Mouse (Mus musculus): ENCODE measurements at regions not wholly inside any gene's neighbourhood (a gene's known extent, or its start where the extent isn't known, plus 50 kb on each side); places are given as distances from the start of the nearest gene placed in this dataset.

DNA sequence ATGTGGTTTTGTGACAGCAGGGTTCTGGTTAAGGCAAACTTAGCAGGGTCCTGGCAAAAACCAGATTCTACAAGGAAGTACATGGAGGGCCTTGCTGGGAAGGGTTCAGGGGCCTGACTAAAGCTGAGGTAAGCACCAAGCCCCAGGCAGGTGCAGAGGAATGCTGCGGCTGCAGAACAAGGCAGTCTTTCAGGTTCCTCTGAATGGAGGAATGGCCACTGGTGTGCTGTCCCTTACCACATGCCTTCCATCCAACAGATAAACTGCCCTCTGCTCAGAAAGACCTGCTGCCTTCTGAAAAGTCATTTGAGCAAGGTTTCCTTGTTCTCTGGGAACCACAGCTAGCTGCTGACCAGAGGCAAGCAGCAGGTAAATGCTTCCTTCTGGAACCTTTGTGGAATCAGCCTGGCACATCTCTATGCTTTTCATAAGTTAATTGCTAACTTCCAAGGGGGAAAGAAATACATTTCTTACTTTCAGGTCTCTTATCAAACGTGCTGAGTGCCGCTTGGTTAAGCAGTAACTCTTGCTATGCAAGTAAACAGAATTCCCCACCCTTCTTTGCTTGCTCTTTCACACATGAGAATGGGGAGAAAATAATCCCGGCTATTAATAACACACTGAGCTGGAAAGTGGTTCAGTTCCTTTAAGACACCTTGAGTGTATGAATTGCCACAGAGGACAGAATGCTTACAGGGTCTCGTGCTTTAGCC is 105.5 kb downstream of the Fgf9 start:
- Histone ChIP-seq H3K27me3 (no peaks in the 10 kb centered on the region), H3K4me1 (0 out of 2 replicates have a peak, but pooled peaks cover 5% of the 10 kb centered on the region), H3K9ac (no peak overlapping the region), H3K27ac (no peak overlapping the region), H3K4me3 (no peak overlapping the region), H3K9me3 (0 out of 2 replicates have a peak, but pooled peaks cover 4% of the 10 kb centered on the region), H3K36me3 (no peaks in the 10 kb centered on the region), H3K4me2 (replicated peaks) (no peak overlapping the region)
- ATAC-seq (ENCODE audit: low FRiP score, low read depth): no peak
- 73% methylated on average over 5 of the region's 5 CpGs for WGBS

DNA sequence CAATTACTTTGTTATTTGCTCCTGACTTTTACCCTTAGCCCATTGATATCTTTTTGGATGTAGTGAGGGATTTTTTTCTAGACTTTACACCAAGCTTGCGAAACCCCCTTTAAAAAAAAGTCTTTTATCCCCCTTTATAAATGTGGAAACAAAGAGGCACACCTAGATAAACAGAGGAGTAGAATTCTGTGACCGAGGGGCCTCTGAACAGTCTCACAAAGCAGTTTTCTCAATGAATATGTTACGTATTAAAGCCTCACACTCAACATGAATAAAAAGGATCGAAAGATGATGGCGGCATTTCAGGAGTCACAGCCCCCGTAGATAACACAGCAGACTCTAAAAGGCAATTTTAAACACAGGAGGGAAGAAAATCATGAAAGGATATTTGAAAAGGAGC is 104.2 kb downstream of the Fgf9 start:
- H3K9me3 ChIP-seq: 0 out of 2 replicates have a peak, but pooled peaks cover 3% of the 10 kb centered on the region
- H3K9ac ChIP-seq: no peak overlapping the region
- no peak for ATAC-seq (ENCODE audit: low FRiP score, low read depth)
- H3K27ac ChIP-seq: no peak overlapping the region
- 0 out of 2 replicates have a peak, but pooled peaks cover 5% of the 10 kb centered on the region for H3K4me1 ChIP-seq
- H3K36me3 ChIP-seq: no peaks in the 10 kb centered on the region
- H3K27me3 ChIP-seq: no peaks in the 10 kb centered on the region
- 81% methylated on average over 6 of the region's 6 CpGs for WGBS
- H3K4me2 ChIP-seq (replicated peaks): no peak overlapping the region
- H3K4me3 ChIP-seq: no peak overlapping the region

DNA sequence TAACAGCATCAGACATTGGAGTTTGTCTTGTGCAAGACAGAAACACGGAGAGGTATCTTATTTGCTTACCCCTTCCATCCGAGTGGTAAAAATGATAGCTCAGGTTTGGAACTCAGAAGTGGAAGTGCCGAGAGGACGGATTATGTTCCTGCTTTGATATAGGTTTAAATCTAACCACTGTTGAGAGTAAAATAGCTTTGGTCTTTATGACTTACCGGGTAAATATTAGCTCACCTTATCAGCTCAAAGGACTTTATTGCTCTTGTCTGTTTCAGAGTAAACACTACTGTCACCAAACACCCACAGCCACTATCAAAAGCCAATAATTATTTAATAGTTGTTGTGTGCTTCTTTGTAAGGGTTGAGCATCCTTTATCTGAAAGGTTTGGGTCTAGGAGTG is 98.6 kb downstream of the Fgf9 start:
- no peak for ATAC-seq (ENCODE audit: low FRiP score, low read depth)
- 53% methylated on average over 5 of the region's 5 CpGs for WGBS
- no peak overlapping the region for H3K4me2 ChIP-seq (replicated peaks)
- H3K27ac ChIP-seq: no peak overlapping the region
- no peaks in the 10 kb centered on the region for H3K4me1 ChIP-seq
- no peak overlapping the region for H3K9ac ChIP-seq
- H3K36me3 ChIP-seq: no peaks in the 10 kb centered on the region
- H3K9me3 ChIP-seq: no peaks in the 10 kb centered on the region
- no peak overlapping the region for H3K4me3 ChIP-seq
- H3K27me3 ChIP-seq: no peaks in the 10 kb centered on the region

All from limb, embryonic 13.5 days (tissue).